Comparison of ENCODE assay signal across 8 mouse cellular contexts in the genomic region with DNA sequence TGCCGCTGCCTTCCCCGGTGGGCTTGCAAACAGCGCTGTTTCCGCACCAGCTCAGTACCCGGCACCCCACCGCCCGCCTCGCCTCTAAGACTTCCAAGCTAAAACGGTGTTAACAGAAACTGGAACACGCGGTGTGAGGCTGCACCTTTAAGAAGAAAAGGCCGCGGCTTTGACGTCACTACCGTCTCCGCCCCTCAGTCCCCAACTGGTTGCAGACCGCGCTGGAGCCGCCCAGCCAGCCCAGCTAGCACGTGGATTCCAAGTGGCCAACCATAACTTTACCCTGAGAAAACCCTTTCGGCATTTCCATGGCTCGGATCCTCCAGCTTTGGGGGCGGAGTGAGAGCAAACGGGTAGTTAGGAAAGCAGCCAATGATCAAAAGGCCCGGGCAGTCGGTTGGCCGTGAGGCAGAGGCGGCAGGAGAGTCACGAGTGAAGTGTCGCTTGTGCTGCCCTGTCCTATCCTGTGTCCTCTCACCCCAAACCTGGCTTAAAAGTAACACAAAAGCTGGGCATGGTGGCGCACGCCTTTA. TPM values are rescaled to one million over a fixed set of nuclear protein-coding genes. Genes with fewer than 3 reads are reported as not detected.
A peak's percentile ranks its signal among the peaks of the same experiment; 100 is the strongest.
DNase-seq lines count a peak whose midpoint lies in the region; ATAC-seq and TF ChIP-seq lines count a peak whose summit lies in the region.

No protein-coding gene starts in this region.

- no peaks in the 10 kb centered on the region for H3K9me3 ChIP-seq in forebrain, embryonic 10.5 days
- no peaks in the 10 kb centered on the region for H3K9me3 ChIP-seq in heart, embryonic 15.5 days (replicated peaks)
- no peaks in the 10 kb centered on the region for H3K9me3 ChIP-seq in liver, embryonic 14.5 days (ENCODE audit: control insufficient read depth, low read length)
- H3K9me3 ChIP-seq in neural tube, embryonic 11.5 days (ENCODE audit: control insufficient read depth, low read length), result no peaks in the 10 kb centered on the region
- no peaks in the 10 kb centered on the region for H3K9me3 ChIP-seq in stomach, postnatal 0 days (ENCODE audit: control insufficient read depth, low read length)

- DNase-seq in CD8-positive naive resting alpha-beta T cell, adult 2 months (ENCODE audit: low read depth in 2 of 2, low spot score in 2 of 2), result peak; percentile 90 to 93
- DNase-seq in c-Kit-positive CD71-negative TER-119-negative erythroid progenitor cells, embryonic 14.5 days (ENCODE audit: low read depth), result peak; percentile 99
- peak; percentile 99 for DNase-seq in forebrain, embryonic 10.5 days (ENCODE audit: extremely low spot score, low spot score)
- peak; percentile 98 to 99 for DNase-seq in kidney, postnatal 25 days
- peak; percentile 99 to 100 (median 100) for DNase-seq in liver, embryonic 14.5 days (ENCODE audit: low read depth in 3 of 3, low spot score in 3 of 3)
- peak; percentile 97 for DNase-seq in neural tube, embryonic 11.5 days (ENCODE audit: low spot score)
- peak; percentile 97 for DNase-seq in stomach, postnatal 0 days (ENCODE audit: low spot score)

- H3K27me3 ChIP-seq in forebrain, embryonic 10.5 days (ENCODE audit: poor library complexity, severe bottlenecking), result no peaks in the 10 kb centered on the region
- H3K27me3 ChIP-seq in heart, embryonic 15.5 days, result no peaks in the 10 kb centered on the region
- no peaks in the 10 kb centered on the region for H3K27me3 ChIP-seq in liver, embryonic 14.5 days (ENCODE audit: control insufficient read depth, insufficient read depth, low read length)
- no peaks in the 10 kb centered on the region for H3K27me3 ChIP-seq in neural tube, embryonic 11.5 days (ENCODE audit: control insufficient read depth, insufficient read depth, low read length)
- H3K27me3 ChIP-seq in stomach, postnatal 0 days (ENCODE audit: control insufficient read depth, insufficient read depth, low read length), result no peaks in the 10 kb centered on the region

- H3K9ac ChIP-seq in heart, embryonic 15.5 days, result peak overlapping the region; percentile 90
- peak overlapping the region; percentile 99 for H3K9ac ChIP-seq in liver, embryonic 14.5 days (replicated peaks)
- H3K9ac ChIP-seq in neural tube, embryonic 11.5 days (ENCODE audit: low read length), result peak overlapping the region; percentile 78
- H3K9ac ChIP-seq in stomach, postnatal 0 days (ENCODE audit: low read length), result peak overlapping the region; percentile 79

- H3K4me3 ChIP-seq in forebrain, embryonic 10.5 days, result peak overlapping the region; percentile 88
- H3K4me3 ChIP-seq in heart, embryonic 15.5 days, result peak overlapping the region; percentile 90
- H3K4me3 ChIP-seq in liver, embryonic 14.5 days (ENCODE audit: insufficient read depth in 1 of 2, low read depth in 2 of 2, low read length in 2 of 2), result peak overlapping the region; percentile 68 to 78
- H3K4me3 ChIP-seq in neural tube, embryonic 11.5 days (ENCODE audit: low read depth, low read length), result peak overlapping the region; percentile 74
- peak overlapping the region; percentile 81 for H3K4me3 ChIP-seq in stomach, postnatal 0 days (ENCODE audit: low read depth, low read length)

- peaks cover 22% of the 10 kb centered on the region for H3K36me3 ChIP-seq in forebrain, embryonic 10.5 days (replicated peaks)
- peaks cover 17% of the 10 kb centered on the region for H3K36me3 ChIP-seq in heart, embryonic 15.5 days
- H3K36me3 ChIP-seq in liver, embryonic 14.5 days (replicated peaks; ENCODE audit: control insufficient read depth, insufficient read depth, low read depth), result peaks cover 24% of the 10 kb centered on the region
- peaks cover 7% of the 10 kb centered on the region for H3K36me3 ChIP-seq in neural tube, embryonic 11.5 days (ENCODE audit: control insufficient read depth, insufficient read depth, low read length)
- peaks cover 11% of the 10 kb centered on the region; the same call in 1 of the 2 replicates for H3K36me3 ChIP-seq in stomach, postnatal 0 days (ENCODE audit: control insufficient read depth, insufficient read depth, low read length)

- peak; percentile 71 for TF ChIP-seq EP300 in liver, embryonic 14.5 days (IDR thresholded peaks at IDR 0.05; ENCODE audit: low read depth)
- peak; percentile 59 for TF ChIP-seq EP300 in stomach, postnatal 0 days (optimal IDR thresholded peaks at IDR 0.05)

- peaks cover 61% of the 10 kb centered on the region for H3K4me1 ChIP-seq in forebrain, embryonic 10.5 days
- H3K4me1 ChIP-seq in heart, embryonic 15.5 days (replicated peaks), result peaks cover 31% of the 10 kb centered on the region
- peaks cover 26 to 33% of the 10 kb centered on the region in 2 experiments for H3K4me1 ChIP-seq in liver, embryonic 14.5 days (replicated peaks; ENCODE audit: control insufficient read depth in 2 of 2, insufficient read depth in 2 of 2, low read length in 1 of 2)
- peaks cover 15% of the 10 kb centered on the region for H3K4me1 ChIP-seq in neural tube, embryonic 11.5 days (ENCODE audit: control insufficient read depth, insufficient read depth, low read length)
- peaks cover 5% of the 10 kb centered on the region; the same call in 1 of the 2 replicates for H3K4me1 ChIP-seq in stomach, postnatal 0 days (replicated peaks; ENCODE audit: control insufficient read depth, insufficient read depth)

- peak; percentile 3; the same call in 1 of the 2 replicates for TF ChIP-seq CTCF in liver, embryonic 14.5 days (IDR thresholded peaks at IDR 0.05; ENCODE audit: low read depth)
- TF ChIP-seq CTCF in stomach, postnatal 0 days (IDR thresholded peaks at IDR 0.05; ENCODE audit: low read depth), result no peak

- under 1% methylated on average over 32 of the region's 32 CpGs for WGBS in forebrain, embryonic 10.5 days
- 0% methylated on average over 32 of the region's 32 CpGs for WGBS in heart, embryonic 15.5 days
- under 1% methylated on average over 32 of the region's 32 CpGs for WGBS in liver, embryonic 14.5 days (ENCODE audit: insufficient replicate concordance)
- 0% methylated on average over 32 of the region's 32 CpGs for WGBS in neural tube, embryonic 11.5 days
- 0% methylated on average over 32 of the region's 32 CpGs for WGBS in stomach, postnatal 0 days

- peak overlapping the region; percentile 86 for H3K4me2 ChIP-seq in heart, embryonic 15.5 days
- peak overlapping the region; percentile 99 for H3K4me2 ChIP-seq in liver, embryonic 14.5 days (ENCODE audit: low read depth)
- H3K4me2 ChIP-seq in neural tube, embryonic 11.5 days (ENCODE audit: low read depth), result peak overlapping the region; percentile 94
- peak overlapping the region; percentile 70 for H3K4me2 ChIP-seq in stomach, postnatal 0 days (replicated peaks; ENCODE audit: low read depth)

- peak overlapping the region; percentile 94 for H3K27ac ChIP-seq in forebrain, embryonic 10.5 days
- H3K27ac ChIP-seq in heart, embryonic 15.5 days, result peak overlapping the region; percentile 99
- peak overlapping the region; percentile 97 for H3K27ac ChIP-seq in liver, embryonic 14.5 days
- peak overlapping the region; percentile 75 for H3K27ac ChIP-seq in neural tube, embryonic 11.5 days (ENCODE audit: low read depth, low read length)
- H3K27ac ChIP-seq in stomach, postnatal 0 days (replicated peaks), result peak overlapping the region; percentile 91

- ATAC-seq in heart, embryonic 15.5 days (replicated peaks; ENCODE audit: insufficient number of reproducible peaks, insufficient read depth, low FRiP score, low read depth), result peak; percentile 91
- ATAC-seq in liver, embryonic 14.5 days (ENCODE audit: insufficient read depth), result peak; percentile 83
- peak; percentile 93 for ATAC-seq in neural tube, embryonic 11.5 days (ENCODE audit: insufficient read depth, low FRiP score, low TSS enrichment)
- ATAC-seq in stomach, postnatal 0 days (ENCODE audit: low FRiP score, low TSS enrichment), result peak; percentile 89

RNA-seq across cellular contexts. Expression of a gene that starts 0.7 kb away (rescaled TPM):
- polyA plus RNA-seq in forebrain, embryonic 10.5 days (2016; fragmentation: Nextera tagmentation; extraction: Ambion mirVana), result 255 and 262 TPM in 2 replicates
- polyA plus RNA-seq in heart, embryonic 15.5 days (2015; fragmentation: Nextera tagmentation; extraction: Ambion mirVana), result 293 and 321 TPM in 2 replicates
- 167 and 187 TPM in 2 replicates for polyA plus RNA-seq in liver, embryonic 14.5 days (2012; rRNA removed)
- polyA plus RNA-seq in liver, embryonic 14.5 days (2014; fragmentation: Nextera tagmentation; extraction: Ambion mirVana), result 339 and 363 TPM in 2 replicates
- 174 and 184 TPM in 2 replicates for polyA plus RNA-seq in neural tube, embryonic 11.5 days (2014; fragmentation: Nextera tagmentation; extraction: Ambion mirVana)
- polyA plus RNA-seq in stomach, postnatal 0 days (2015; fragmentation: Nextera tagmentation; extraction: Ambion mirVana), result 189 and 200 TPM in 2 replicates

RNA-seq across cellular contexts. Expression of a gene that starts 15.2 kb away (rescaled TPM):
- 10.5 and 13.5 TPM in 2 replicates for polyA plus RNA-seq in forebrain, embryonic 10.5 days (2016; fragmentation: Nextera tagmentation; extraction: Ambion mirVana)
- 0.64 and 2.5 TPM in 2 replicates for polyA plus RNA-seq in heart, embryonic 15.5 days (2015; fragmentation: Nextera tagmentation; extraction: Ambion mirVana)
- polyA plus RNA-seq in liver, embryonic 14.5 days (2012; rRNA removed), result 1.4 and 1.9 TPM in 2 replicates
- polyA plus RNA-seq in liver, embryonic 14.5 days (2014; fragmentation: Nextera tagmentation; extraction: Ambion mirVana), result 1.0 and 1.2 TPM in 2 replicates
- polyA plus RNA-seq in neural tube, embryonic 11.5 days (2014; fragmentation: Nextera tagmentation; extraction: Ambion mirVana), result 46.7 and 51.5 TPM in 2 replicates
- 5.1 and 5.9 TPM in 2 replicates for polyA plus RNA-seq in stomach, postnatal 0 days (2015; fragmentation: Nextera tagmentation; extraction: Ambion mirVana)

RNA-seq across cellular contexts. Expression of a gene that starts 21.7 kb away (rescaled TPM):
- polyA plus RNA-seq in forebrain, embryonic 10.5 days (2016; fragmentation: Nextera tagmentation; extraction: Ambion mirVana), result 66.2 and 70.1 TPM in 2 replicates
- 198 and 242 TPM in 2 replicates for polyA plus RNA-seq in heart, embryonic 15.5 days (2015; fragmentation: Nextera tagmentation; extraction: Ambion mirVana)
- polyA plus RNA-seq in liver, embryonic 14.5 days (2012; rRNA removed), result 25.4 and 28.9 TPM in 2 replicates
- polyA plus RNA-seq in liver, embryonic 14.5 days (2014; fragmentation: Nextera tagmentation; extraction: Ambion mirVana), result 34.1 and 41.4 TPM in 2 replicates
- polyA plus RNA-seq in neural tube, embryonic 11.5 days (2014; fragmentation: Nextera tagmentation; extraction: Ambion mirVana), result 54.2 and 54.8 TPM in 2 replicates
- 126 and 142 TPM in 2 replicates for polyA plus RNA-seq in stomach, postnatal 0 days (2015; fragmentation: Nextera tagmentation; extraction: Ambion mirVana)

RNA-seq across cellular contexts. Expression of a gene that starts 39.1 kb away (rescaled TPM):
- 2.2 and 2.8 TPM in 2 replicates for polyA plus RNA-seq in forebrain, embryonic 10.5 days (2016; fragmentation: Nextera tagmentation; extraction: Ambion mirVana)
- polyA plus RNA-seq in heart, embryonic 15.5 days (2015; fragmentation: Nextera tagmentation; extraction: Ambion mirVana), result 2.7 and 5.7 TPM in 2 replicates
- 1.6 and 2.0 TPM in 2 replicates for polyA plus RNA-seq in liver, embryonic 14.5 days (2012; rRNA removed)
- 0.17 and 0.35 TPM in 2 replicates for polyA plus RNA-seq in liver, embryonic 14.5 days (2014; fragmentation: Nextera tagmentation; extraction: Ambion mirVana)
- polyA plus RNA-seq in neural tube, embryonic 11.5 days (2014; fragmentation: Nextera tagmentation; extraction: Ambion mirVana), result 11.6 and 12.0 TPM in 2 replicates
- polyA plus RNA-seq in stomach, postnatal 0 days (2015; fragmentation: Nextera tagmentation; extraction: Ambion mirVana), result 2.0 and 2.9 TPM in 2 replicates

RNA-seq across cellular contexts. Expression of a gene that starts 42.4 kb away (rescaled TPM):
- 37.4 and 52.1 TPM in 2 replicates for polyA plus RNA-seq in forebrain, embryonic 10.5 days (2016; fragmentation: Nextera tagmentation; extraction: Ambion mirVana)
- 20.2 and 31.9 TPM in 2 replicates for polyA plus RNA-seq in heart, embryonic 15.5 days (2015; fragmentation: Nextera tagmentation; extraction: Ambion mirVana)
- polyA plus RNA-seq in liver, embryonic 14.5 days (2012; rRNA removed), result 570 and 632 TPM in 2 replicates
- 606 and 703 TPM in 2 replicates for polyA plus RNA-seq in liver, embryonic 14.5 days (2014; fragmentation: Nextera tagmentation; extraction: Ambion mirVana)
- 26.6 and 28.4 TPM in 2 replicates for polyA plus RNA-seq in neural tube, embryonic 11.5 days (2014; fragmentation: Nextera tagmentation; extraction: Ambion mirVana)
- polyA plus RNA-seq in stomach, postnatal 0 days (2015; fragmentation: Nextera tagmentation; extraction: Ambion mirVana), result 0.72 and 1.1 TPM in 2 replicates

Comparison
In these comparisons a context has a peak if more than half of its experiments do, and no peak if none do; other contexts are left out.
1. Peak in every context shown above with its lines: DNase-seq, ATAC-seq, H3K4me3 ChIP-seq and H3K27ac ChIP-seq.